Comparison of ENCODE assay signal across 8 mouse cellular contexts in the genomic region with DNA sequence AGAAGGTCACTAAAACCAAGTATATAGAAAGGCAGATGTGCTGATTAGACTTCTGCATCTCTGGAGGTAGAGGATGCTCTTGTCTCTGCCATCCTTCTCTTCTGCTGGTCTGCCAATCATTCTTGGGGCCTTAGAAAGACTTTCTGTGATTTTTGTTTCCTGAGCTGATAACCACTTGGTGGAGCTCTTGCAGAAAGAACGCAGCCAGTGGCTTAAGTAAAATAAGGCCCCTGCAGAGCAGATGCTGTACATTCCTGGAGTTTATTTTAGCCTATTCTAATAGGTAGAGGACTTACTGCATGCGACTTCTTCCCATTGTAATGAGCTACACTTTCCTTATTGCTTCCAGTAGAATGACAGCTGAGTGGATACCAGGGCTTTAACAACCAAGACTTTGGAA. TPM values are rescaled to one million over a fixed set of nuclear protein-coding genes. Genes with fewer than 3 reads are reported as not detected.
DNase-seq lines count a peak whose midpoint lies in the region; ATAC-seq and TF ChIP-seq lines count a peak whose summit lies in the region.
"Had no signal": no experiment of that assay in that cellular context is flagged by ENCODE, and none has a peak within 500 bp of the region (broad histone marks: within the 10 kb centered on the region; RNA-seq: fewer than 3 reads in every experiment).

No protein-coding gene starts in this region.

- H3K4me2 ChIP-seq in kidney, embryonic 15.5 days: no peak overlapping the region
- H3K4me2 ChIP-seq in lung, postnatal 0 days (replicated peaks; ENCODE audit: low read depth, low read length): no peak overlapping the region
- H3K4me2 ChIP-seq: liver, embryonic 13.5 days had no signal

- H3K27me3 ChIP-seq in kidney, embryonic 15.5 days: no peaks in the 10 kb centered on the region
- H3K27me3 ChIP-seq in lung, postnatal 0 days (replicated peaks; ENCODE audit: insufficient read depth, low read length): no peaks in the 10 kb centered on the region
- H3K27me3 ChIP-seq: liver, embryonic 13.5 days had no signal

- H3K9ac ChIP-seq in kidney, embryonic 15.5 days: no peak overlapping the region
- no peak overlapping the region for H3K9ac ChIP-seq in lung, postnatal 0 days (replicated peaks; ENCODE audit: low read depth)
- H3K9ac ChIP-seq: liver, embryonic 13.5 days had no signal

- peak; percentile 74 for TF ChIP-seq CTCF in lung, postnatal 0 days (IDR thresholded peaks at IDR 0.05)

- no peak overlapping the region for H3K27ac ChIP-seq in kidney, embryonic 15.5 days
- H3K27ac ChIP-seq in lung, postnatal 0 days (ENCODE audit: low read length): no peak overlapping the region
- H3K27ac ChIP-seq: liver, embryonic 13.5 days had no signal

- H3K9me3 ChIP-seq in kidney, embryonic 15.5 days (replicated peaks): no peaks in the 10 kb centered on the region
- no peaks in the 10 kb centered on the region for H3K9me3 ChIP-seq in lung, postnatal 0 days (ENCODE audit: low read length)
- H3K9me3 ChIP-seq: liver, embryonic 13.5 days had no signal

- H3K4me3 ChIP-seq in kidney, embryonic 15.5 days (replicated peaks): no peak overlapping the region
- H3K4me3 ChIP-seq in lung, postnatal 0 days (ENCODE audit: low read depth, low read length): no peak overlapping the region
- H3K4me3 ChIP-seq: liver, embryonic 13.5 days had no signal

- TF ChIP-seq EP300 in lung, postnatal 0 days (IDR thresholded peaks at IDR 0.05): no peak

- peak; percentile 4 for DNase-seq in kidney, adult 11 months
- DNase-seq in 3134 (ENCODE audit: extremely low read depth, insufficient read length, low spot score) (peak; percentile 5), A20 (ENCODE audit: low read depth, low spot score) (peak; percentile 42)
- DNase-seq in embryo, embryonic 10 days (ENCODE audit: low spot score): peak; percentile 51
- DNase-seq in lung, postnatal 0 days (ENCODE audit: low spot score): peak; percentile 67
- no peak for DNase-seq in gastrocnemius, postnatal 25 days
- DNase-seq: liver, embryonic 13.5 days had no signal

- WGBS in kidney, embryonic 15.5 days: 11% methylated on average over 2 of the region's 2 CpGs
- WGBS in lung, postnatal 0 days: 8% methylated on average over 2 of the region's 2 CpGs

- ATAC-seq in kidney, embryonic 15.5 days (replicated peaks; ENCODE audit: low FRiP score): no peak
- ATAC-seq in lung, postnatal 0 days: no peak

- H3K36me3 ChIP-seq in kidney, embryonic 15.5 days: no peaks in the 10 kb centered on the region
- no peaks in the 10 kb centered on the region for H3K36me3 ChIP-seq in lung, postnatal 0 days (ENCODE audit: insufficient read depth, low read length)
- H3K36me3 ChIP-seq: liver, embryonic 13.5 days had no signal

- no peaks in the 10 kb centered on the region for H3K4me1 ChIP-seq in kidney, embryonic 15.5 days
- H3K4me1 ChIP-seq in lung, postnatal 0 days (ENCODE audit: insufficient read depth, low read depth, low read length): no peaks in the 10 kb centered on the region

RNA-seq across cellular contexts. Expression of a gene that starts 58.8 kb away (rescaled TPM):
- 2.0 and 2.9 TPM in 2 replicates for polyA plus RNA-seq in kidney, embryonic 15.5 days (2015; fragmentation: Nextera tagmentation; extraction: Ambion mirVana)
- 1.3 and 1.5 TPM in 2 replicates for polyA plus RNA-seq in lung, postnatal 0 days (2015; fragmentation: Nextera tagmentation; extraction: Ambion mirVana)
- 1 to 10 TPM; 3.0 to 3.3 TPM for total RNA-seq in gastrocnemius, postnatal 25 days (2021)
